18 mouse cellular contexts compared by ENCODE assay signal in the genomic region with DNA sequence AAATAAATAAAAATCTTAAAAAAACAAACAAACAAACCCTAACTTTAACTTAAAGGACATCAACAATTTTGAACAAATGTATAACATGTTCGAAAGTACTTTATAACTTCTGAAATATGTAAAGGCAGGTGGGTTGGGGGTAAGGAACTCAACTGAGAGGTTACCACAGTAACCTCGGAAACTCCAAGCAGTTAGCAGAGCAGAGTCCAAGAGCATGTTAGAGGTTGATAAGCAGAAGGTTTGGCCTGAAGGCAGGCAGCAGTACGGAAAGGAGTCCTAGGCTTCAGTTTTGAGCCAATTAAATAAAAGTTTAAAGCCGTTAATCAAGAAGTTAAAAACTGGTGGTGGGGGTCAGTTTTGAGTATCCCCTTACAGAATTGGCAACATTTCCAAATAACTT.
"Had no signal": no experiment of that assay in that cellular context is flagged by ENCODE, and none has a peak within 500 bp of the region (broad histone marks: within the 10 kb centered on the region; RNA-seq: fewer than 3 reads in every experiment).

No protein-coding gene starts in this region.

- ATAC-seq: intestine, embryonic 16.5 days had no signal

- H3K9ac ChIP-seq: kidney, embryonic 15.5 days; limb, embryonic 13.5 days; lung, embryonic 15.5 days; neural tube, embryonic 15.5 days had no signal

- DNase-seq: kidney, adult 2 months; kidney, postnatal 25 days; layer of hippocampus, adult 9-11 months; layer of hippocampus, postnatal 36 days; left cerebral cortex, postnatal 4 days; lung, postnatal 14 days; midbrain, embryonic 14.5 days; right cerebral cortex, adult 18-20 months; right cerebral cortex, postnatal 25 days; thymus, postnatal 36 days had no signal

- H3K36me3 ChIP-seq: lung, embryonic 15.5 days; neural tube, embryonic 15.5 days had no signal

- H3K9me3 ChIP-seq: kidney, embryonic 15.5 days; limb, embryonic 13.5 days; lung, embryonic 15.5 days; midbrain, embryonic 10.5 days; neural tube, embryonic 15.5 days had no signal

- H3K27me3 ChIP-seq: kidney, embryonic 15.5 days; limb, embryonic 13.5 days; lung, embryonic 15.5 days; neural tube, embryonic 15.5 days had no signal

- H3K4me3 ChIP-seq: kidney, embryonic 15.5 days; limb, embryonic 13.5 days; lung, embryonic 15.5 days; midbrain, embryonic 10.5 days; myocyte; neural tube, embryonic 15.5 days had no signal

- H3K27ac ChIP-seq: kidney, embryonic 15.5 days; limb, embryonic 13.5 days; lung, embryonic 15.5 days; macrophage; midbrain, embryonic 10.5 days; neural tube, embryonic 15.5 days had no signal
